Mouse (Mus musculus) forebrain, postnatal 0 days (tissue): ENCODE measurements around the gene Zbtb25. TPM values are rescaled to one million over a fixed set of nuclear protein-coding genes. Genes with fewer than 3 reads are reported as not detected.

Experiments
- ATAC-seq: fragments of 200-750 bp; cut with Nextera tagmentation; 2 replicates; pipeline ENCODE4 v1.8.0; 2017; ENCODE audit warnings: mild to moderate bottlenecking, moderate library complexity
- DNase-seq: peaks from one replicate; pipeline ENCODE4 v3.0.0-alpha.2; 2015
- H3K27ac ChIP-seq: fragments of 300-500 bp; sonication (generic); 2 replicates; pipeline ENCODE4 v1.5.1; 2014; ENCODE audit warnings: low read depth, mild to moderate bottlenecking, antibody characterized with exemption, low read length, moderate library complexity, mixed read lengths
- H3K27me3 ChIP-seq: fragments of 300-500 bp; sonication (generic); 2 replicates; pipeline ENCODE4 v1.6.1; 2014; ENCODE audit warnings: mild to moderate bottlenecking, low read length, mixed read lengths; ENCODE audit not compliant: insufficient read depth
- H3K36me3 ChIP-seq: fragments of 300-500 bp; sonication (generic); 2 replicates; pipeline ENCODE4 v1.6.1; 2014; ENCODE audit warnings: mild to moderate bottlenecking, moderate library complexity; ENCODE audit not compliant: insufficient read depth
- H3K4me1 ChIP-seq: fragments of 300-500 bp; sonication (generic); 2 replicates; pipeline ENCODE4 v1.6.1; 2014; ENCODE audit warnings: antibody characterized with exemption; ENCODE audit not compliant: insufficient read depth
- H3K4me2 ChIP-seq: fragments of 300-500 bp; sonication (generic); 2 replicates; pipeline ENCODE4 v1.6.1; 2014; ENCODE audit warnings: low read depth, mild to moderate bottlenecking, moderate library complexity
- H3K4me3 ChIP-seq: fragments of 300-500 bp; sonication (generic); 2 replicates; pipeline ENCODE4 v1.5.1; 2014; ENCODE audit warnings: low read depth, low read length, mixed read lengths
- H3K9ac ChIP-seq: fragments of 300-500 bp; sonication (generic); 2 replicates; pipeline ENCODE4 v1.6.1; 2014; ENCODE audit warnings: mild to moderate bottlenecking
- H3K9me3 ChIP-seq: fragments of 300-500 bp; sonication (generic); 2 replicates; pipeline ENCODE4 v1.6.1; 2016; ENCODE audit warnings: low read length
- CTCF ChIP-seq: sonication (generic); IDR thresholded peaks from 2 replicates; pipeline ENCODE4 v1.5.1; 2016; ENCODE audit warnings: antibody characterized with exemption, control low read depth, low read depth
- WGBS: fragments of 180-500 bp; shearing (Covaris S2); extraction: QIAGEN DNeasy Blood & Tissue Kit; methylation state at CpG from one replicate; pipeline ENCODE4 v1.1.7; 2014; 5-methylcytosine and 5-hydroxymethylcytosine counted together
- polyA plus RNA-seq: library from polyadenylated mRNA; unstranded; fragments of >200 nt; fragmentation: Nextera tagmentation; extraction: Ambion mirVana; gene quantifications from 2 replicates; pipeline ENCODE4 v1.2.1, GENCODE M21; 2015
- total RNA-seq: library from RNA; depleted of rRNA; stranded (reverse); fragments of >200 nt; gene quantifications from 2 replicates; pipeline ENCODE4 v1.2.3, GENCODE M21; 2014

The Zbtb25 gene
- total and polyA plus RNA-seq, 2 experiments from 2014 or later = 13.2 to 25.8 TPM

- no peaks in the 10 kb centered on the region for H3K36me3 ChIP-seq
- no peak for ATAC-seq
- WGBS = 86% methylated on average over 5 of the region's 5 CpGs
These were observed 27.9 kb upstream of the Zbtb25 start for GRCm38 (mm10) chr12:76397281-76397680.

GRCm38 (mm10) chr12:76392979-76393378 lies 23.6 kb upstream of the Zbtb25 start:
- TF ChIP-seq CTCF = no peak
- Histone ChIP-seq H3K4me1 (no peaks in the 10 kb centered on the region), H3K9me3 (no peaks in the 10 kb centered on the region), H3K4me2 (no peak overlapping the region), H3K36me3 (no peaks in the 10 kb centered on the region), H3K4me3 (no peak overlapping the region), H3K27me3 (no peaks in the 10 kb centered on the region), H3K9ac (no peak overlapping the region), H3K27ac (no peak overlapping the region)
- no peak for DNase-seq
- WGBS = 76% methylated on average over 5 of the region's 5 CpGs
- no peak for ATAC-seq

More at GRCm38 (mm10) chr12:76397281-76397680, 27.9 kb upstream of the Zbtb25 start:
- Histone ChIP-seq H3K27ac (no peak overlapping the region), H3K4me2 (no peak overlapping the region), H3K27me3 (no peaks in the 10 kb centered on the region), H3K4me1 (no peaks in the 10 kb centered on the region), H3K9ac (no peak overlapping the region), H3K9me3 (no peaks in the 10 kb centered on the region), H3K4me3 (no peak overlapping the region)
- no peak for TF ChIP-seq CTCF
- DNase-seq = no peak

GRCm38 (mm10) chr12:76391595-76392271 lies 22.3 kb upstream of the Zbtb25 start:
- H3K27ac ChIP-seq = no peak overlapping the region
- H3K4me2 ChIP-seq = no peak overlapping the region
- 78% methylated on average over 3 of the region's 3 CpGs for WGBS
- H3K9ac ChIP-seq = no peak overlapping the region
- no peaks in the 10 kb centered on the region for H3K36me3 ChIP-seq
- DNase-seq = no peak
- no peaks in the 10 kb centered on the region for H3K9me3 ChIP-seq
- no peaks in the 10 kb centered on the region for H3K27me3 ChIP-seq
- ATAC-seq = no peak
- H3K4me3 ChIP-seq = no peak overlapping the region
- no peaks in the 10 kb centered on the region for H3K4me1 ChIP-seq
- no peak for TF ChIP-seq CTCF

GRCm38 (mm10) chr12:76388794-76389193 lies 19.4 kb upstream of the Zbtb25 start:
- no peak overlapping the region for H3K27ac ChIP-seq
- no peak for DNase-seq

GRCm38 (mm10) chr12:76385342-76385741 lies 15.9 kb upstream of the Zbtb25 start:
- no peak for TF ChIP-seq CTCF
- Histone ChIP-seq H3K36me3 (0 out of 2 replicates have a peak, but pooled peaks cover 3% of the 10 kb centered on the region), H3K27ac (no peak overlapping the region), H3K27me3 (no peaks in the 10 kb centered on the region), H3K9ac (no peak overlapping the region), H3K9me3 (no peaks in the 10 kb centered on the region), H3K4me3 (no peak overlapping the region), H3K4me2 (no peak overlapping the region), H3K4me1 (no peaks in the 10 kb centered on the region)
- 92% methylated on average over 8 of the region's 8 CpGs for WGBS
- DNase-seq = no peak
- ATAC-seq = no peak

More at GRCm38 (mm10) chr12:76388794-76389193, 19.4 kb upstream of the Zbtb25 start:
- Histone ChIP-seq H3K4me3 (no peak overlapping the region), H3K4me2 (no peak overlapping the region), H3K27me3 (no peaks in the 10 kb centered on the region), H3K36me3 (0 out of 2 replicates have a peak, but pooled peaks cover 3% of the 10 kb centered on the region), H3K9ac (no peak overlapping the region), H3K9me3 (no peaks in the 10 kb centered on the region), H3K4me1 (no peaks in the 10 kb centered on the region)
- ATAC-seq = peak; percentile 42; the same call in 1 of the 2 replicates
- no peak for TF ChIP-seq CTCF
- WGBS = 48% methylated on average over 11 of the region's 11 CpGs

DNA sequence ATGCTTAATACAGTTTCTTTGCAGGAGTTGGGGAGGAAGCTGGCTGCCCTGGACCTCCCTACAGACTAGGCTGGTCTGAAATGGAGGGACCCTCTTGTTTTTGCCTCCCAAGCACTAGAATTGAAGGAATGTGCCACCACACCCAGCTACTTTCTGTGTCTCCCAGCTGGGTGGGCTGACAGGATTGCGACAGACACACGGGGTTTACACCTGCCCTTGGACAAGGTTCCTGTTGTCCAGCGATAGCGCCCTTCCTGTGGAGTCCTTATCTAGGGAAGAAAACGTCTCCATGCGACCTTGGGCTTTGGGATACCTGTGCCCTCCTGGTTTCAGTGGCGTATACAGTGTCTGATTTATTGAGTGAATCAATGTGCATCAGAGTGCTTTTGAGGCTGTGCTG lies 10.7 kb upstream of the Zbtb25 start:
- no peaks in the 10 kb centered on the region for H3K4me1 ChIP-seq
- no peak for TF ChIP-seq CTCF
- H3K9ac ChIP-seq = no peak overlapping the region
- no peak overlapping the region for H3K27ac ChIP-seq
- WGBS = 90% methylated on average over 7 of the region's 7 CpGs
- no peaks in the 10 kb centered on the region for H3K9me3 ChIP-seq
- no peak overlapping the region for H3K4me3 ChIP-seq
- DNase-seq (no peak), ATAC-seq (no peak)
- no peak overlapping the region for H3K4me2 ChIP-seq
- no peaks in the 10 kb centered on the region for H3K27me3 ChIP-seq
- H3K36me3 ChIP-seq = no peaks in the 10 kb centered on the region

GRCm38 (mm10) chr12:76378556-76378955 lies 9.2 kb upstream of the Zbtb25 start:
- Histone ChIP-seq H3K9ac (no peak overlapping the region), H3K36me3 (no peaks in the 10 kb centered on the region), H3K4me3 (no peak overlapping the region), H3K4me2 (no peak overlapping the region), H3K9me3 (no peaks in the 10 kb centered on the region), H3K4me1 (no peaks in the 10 kb centered on the region), H3K27ac (no peak overlapping the region), H3K27me3 (no peaks in the 10 kb centered on the region)
- no peak for ATAC-seq
- 91% methylated on average over 5 of the region's 5 CpGs for WGBS
- no peak for DNase-seq
- no peak for TF ChIP-seq CTCF
